Mouse (Mus musculus): ENCODE results near the gene Cend1.

Gene Cend1

DNA sequence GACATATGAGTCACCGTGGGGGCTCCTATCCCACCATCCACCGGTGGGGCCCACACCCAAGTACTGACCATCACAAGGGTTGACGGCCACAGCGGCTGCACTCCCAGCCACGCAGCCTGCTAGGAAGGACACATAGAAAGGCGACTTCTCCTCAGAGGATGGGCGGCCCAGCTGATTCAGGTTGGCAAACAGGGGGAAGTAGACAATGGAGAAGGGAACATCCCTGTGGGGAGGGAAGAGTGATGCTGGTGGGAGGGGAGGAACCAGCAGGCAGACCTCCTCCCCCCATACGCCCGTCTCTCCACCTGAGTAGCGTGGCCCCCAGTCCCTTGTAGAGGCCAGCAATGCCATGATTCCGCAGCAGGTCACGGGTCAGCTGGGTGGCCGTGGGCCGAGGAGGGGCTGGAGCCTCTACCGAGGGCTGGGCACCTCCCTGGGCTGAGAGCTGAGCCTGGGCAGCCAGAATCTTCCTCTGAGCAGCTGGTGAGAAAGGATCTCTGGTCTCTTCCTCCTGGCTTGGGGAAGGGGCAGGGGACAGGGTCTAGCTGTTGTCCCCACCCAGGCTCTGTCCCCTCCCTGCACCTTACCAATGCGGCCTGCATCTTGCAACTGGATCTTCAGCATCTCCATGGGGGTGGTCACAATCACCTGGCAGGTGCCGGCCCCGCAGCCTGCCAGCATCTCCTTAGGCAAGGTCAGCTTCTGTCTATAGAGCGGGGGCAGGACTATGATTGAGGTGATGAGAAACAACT lies 2.3 kb upstream of the Cend1 start:
- intact Hi-C loops (cut with DNase I) = no loop called here

DNA sequence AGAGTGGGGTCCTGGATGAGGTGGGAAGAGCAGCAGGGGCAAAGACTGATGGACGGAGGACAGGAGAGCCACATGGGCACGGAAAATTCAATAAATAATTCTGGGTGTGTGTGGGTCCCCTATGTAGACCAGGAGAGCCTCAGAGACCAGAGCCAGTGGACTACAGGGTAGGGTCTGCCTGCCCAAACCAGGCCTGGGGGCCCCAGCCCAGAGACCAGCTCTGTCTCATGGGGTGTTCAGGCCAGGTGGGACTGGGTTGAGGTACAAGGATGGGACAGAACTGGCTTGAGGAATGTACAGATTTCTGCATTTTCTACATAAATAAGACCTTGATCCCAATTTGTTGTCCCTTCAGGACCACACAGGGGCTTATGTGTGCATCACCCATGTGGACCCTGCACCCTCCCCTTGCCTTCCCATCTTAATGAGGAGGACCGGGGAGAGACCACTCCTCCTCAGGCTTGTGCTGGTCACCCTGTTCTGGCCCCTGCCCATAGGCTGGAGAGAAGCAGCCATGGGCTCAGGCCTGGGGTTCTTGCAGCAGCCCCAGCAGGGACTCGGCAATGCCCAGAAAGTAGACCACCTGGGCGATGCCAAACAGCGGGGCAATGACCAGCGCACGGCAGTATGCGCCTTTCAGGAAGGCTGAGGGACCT lies 1.4 kb upstream of the Cend1 start:
- intact Hi-C loops (cut with DNase I) = no loop called here

DNA sequence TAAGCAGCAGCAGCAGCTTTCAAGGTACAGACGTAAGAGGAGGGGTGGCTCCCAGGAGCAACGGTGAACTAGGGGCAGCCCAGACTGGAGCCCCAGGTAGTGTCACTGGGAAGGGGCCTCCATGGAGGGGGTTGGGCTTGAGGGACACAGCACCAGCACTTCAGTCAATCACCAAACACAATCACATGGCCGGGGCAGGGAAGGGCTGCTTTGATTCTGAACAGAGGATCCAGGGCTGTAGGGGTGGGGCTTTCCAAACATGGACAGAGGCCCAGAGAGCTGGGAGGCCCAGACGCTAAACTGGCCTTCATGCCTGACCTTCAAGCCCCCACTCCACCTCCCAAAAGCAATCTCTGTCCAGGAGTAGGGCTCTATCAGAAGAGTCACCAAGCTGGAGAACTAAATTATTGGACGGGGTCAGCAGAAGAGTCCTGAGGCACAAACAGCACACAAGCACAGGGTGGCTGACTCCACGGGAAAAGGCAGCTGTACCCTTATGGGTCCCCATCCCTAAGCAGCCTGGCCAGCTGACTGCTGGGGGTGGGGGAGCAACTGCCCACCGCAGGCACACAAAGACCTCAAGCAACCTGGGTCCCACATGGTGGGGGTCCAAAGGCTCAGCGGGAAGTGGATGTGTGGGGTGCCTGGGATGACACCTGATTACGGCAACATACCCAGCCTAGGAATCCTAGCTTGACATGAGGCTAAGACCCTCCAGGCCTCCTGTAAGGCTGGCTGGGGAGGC lies 721 bp upstream of the Cend1 start:
- intact Hi-C loops (cut with DNase I) = no loop called here

DNA sequence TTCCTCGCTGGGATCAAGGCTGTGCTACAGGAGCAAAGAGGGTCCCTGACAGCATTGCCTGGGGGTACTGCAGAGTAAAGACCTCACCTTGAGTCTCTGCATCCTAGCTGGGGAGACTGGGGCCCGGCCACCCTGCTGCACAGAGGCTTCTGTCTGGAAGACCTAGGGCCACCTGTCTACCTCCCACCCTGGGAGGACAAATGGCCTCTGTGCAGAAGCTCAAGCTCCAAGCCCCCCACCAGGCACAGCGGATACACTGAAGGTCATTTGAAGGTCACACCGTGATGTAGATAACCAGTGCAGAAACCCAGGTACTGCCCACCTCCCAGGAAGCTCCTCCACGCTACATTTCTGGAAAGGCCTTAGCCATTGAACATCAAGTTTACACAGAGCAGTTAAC lies 590 bp downstream of the Cend1 start:
- intact Hi-C loops (cut with DNase I) = no loop called here

DNA sequence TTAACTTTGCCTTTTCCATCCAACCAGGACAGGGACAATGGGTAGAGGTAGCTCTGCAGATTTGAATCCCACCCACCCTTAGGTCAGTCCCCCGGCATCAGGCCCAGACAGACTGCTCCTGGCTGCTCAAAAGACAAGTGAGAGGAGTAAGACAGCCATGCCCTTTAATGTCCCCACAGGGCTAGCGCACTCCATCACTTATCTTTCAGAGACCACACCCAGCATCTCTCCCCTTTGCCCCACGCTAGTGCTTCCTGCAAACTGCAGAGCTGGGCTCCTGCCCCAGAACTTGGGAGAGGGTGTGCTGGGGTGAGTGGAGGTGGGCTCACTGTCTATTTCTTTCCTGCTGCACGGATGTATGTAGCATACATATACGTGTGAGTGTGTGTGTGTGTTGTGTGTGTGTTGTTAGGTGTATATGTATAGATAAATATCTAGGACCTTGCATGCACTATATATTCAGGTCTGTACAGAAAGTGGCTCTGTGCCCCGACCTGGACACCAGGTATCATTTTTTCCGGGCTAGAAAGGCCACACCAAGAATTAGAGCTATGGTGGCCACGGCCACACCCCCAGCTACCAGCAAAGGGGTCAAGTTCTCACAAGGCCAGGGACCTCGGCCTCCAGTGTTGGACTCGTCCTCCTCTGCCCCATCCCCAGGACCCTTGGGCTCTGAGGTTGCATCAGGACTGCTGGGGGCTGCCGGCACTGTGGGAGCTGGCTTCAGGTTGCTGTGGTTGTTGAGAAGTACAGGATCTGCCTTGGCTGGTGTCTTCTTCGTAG lies 2.2 kb downstream of the Cend1 start:
- intact Hi-C loops (cut with DNase I) = no loop called here

DNA sequence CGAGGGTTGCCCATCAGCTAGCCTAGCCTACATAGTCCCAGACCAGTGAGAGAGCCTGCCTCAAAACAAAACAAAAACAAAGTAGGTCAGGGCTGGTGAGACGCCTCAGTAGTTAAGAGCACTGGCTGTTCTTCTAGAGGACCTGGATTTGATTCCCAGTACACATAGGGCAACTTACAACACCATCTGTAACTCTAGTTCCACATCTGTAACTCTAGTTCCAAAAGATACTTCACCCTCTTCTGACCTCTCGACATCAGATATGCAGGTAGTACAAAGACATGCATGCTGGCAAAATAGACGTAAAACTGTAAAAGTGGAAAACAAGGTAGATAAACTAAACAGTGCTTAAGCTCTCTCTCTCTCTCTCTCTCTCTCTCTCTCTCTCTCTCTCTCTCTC lies 5.5 kb downstream of the Cend1 start:
- intact Hi-C loops (cut with DNase I) = no loop called here

DNA sequence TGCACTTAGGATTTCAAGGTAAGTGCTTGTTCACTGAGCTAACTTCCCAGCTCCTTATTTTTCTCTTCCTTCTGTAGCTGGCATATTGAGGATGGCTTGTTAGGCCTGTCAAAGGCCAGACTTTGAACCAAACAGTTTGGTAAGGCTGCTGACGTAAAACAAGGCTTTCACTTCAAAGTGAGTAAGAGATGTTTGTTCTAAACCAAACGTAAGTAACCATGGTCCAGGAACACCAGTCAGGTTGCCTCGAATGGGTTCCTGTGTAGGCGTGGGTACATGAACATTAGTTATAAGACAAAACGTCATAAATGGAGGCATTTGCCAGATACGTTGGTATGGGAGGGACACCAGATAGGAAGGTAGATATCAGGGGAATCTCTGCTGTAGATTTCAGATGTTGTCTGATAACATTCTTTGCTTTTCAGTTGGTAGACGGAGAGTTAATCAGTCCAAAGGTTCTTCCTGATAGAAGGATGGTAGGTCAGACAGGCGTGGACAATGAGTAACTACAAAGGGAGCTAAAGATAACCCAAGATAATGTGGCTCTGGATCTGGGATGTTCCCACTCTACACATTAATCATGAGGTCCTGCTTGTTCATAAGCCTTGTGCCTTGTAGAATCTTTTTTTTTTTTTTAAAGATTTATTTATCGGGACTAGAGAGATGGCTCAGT lies 9.1 kb downstream of the Cend1 start:
- intact Hi-C loops (cut with DNase I) = no loop called here

DNA sequence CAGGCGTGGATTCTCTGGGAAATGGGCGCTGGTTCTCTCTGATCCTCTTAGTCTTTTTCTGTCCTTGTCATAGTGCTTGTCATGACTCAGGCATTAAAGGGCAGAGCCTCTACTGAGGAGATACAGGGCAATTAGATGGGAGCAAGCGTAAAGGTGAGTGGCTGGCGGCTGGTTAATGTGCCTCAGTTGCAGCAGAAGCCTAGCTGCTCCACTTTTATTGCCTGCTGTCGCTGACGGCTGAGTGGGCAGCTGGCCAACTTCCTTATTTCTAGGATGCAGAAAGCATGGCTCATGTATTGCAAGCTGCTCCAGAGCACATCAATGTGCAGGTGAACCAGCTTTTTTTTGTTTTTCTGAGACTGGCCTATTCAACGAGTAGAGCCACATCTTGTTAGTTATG lies 10.3 kb downstream of the Cend1 start:
- intact Hi-C loops (cut with DNase I) = no loop called here

DNA sequence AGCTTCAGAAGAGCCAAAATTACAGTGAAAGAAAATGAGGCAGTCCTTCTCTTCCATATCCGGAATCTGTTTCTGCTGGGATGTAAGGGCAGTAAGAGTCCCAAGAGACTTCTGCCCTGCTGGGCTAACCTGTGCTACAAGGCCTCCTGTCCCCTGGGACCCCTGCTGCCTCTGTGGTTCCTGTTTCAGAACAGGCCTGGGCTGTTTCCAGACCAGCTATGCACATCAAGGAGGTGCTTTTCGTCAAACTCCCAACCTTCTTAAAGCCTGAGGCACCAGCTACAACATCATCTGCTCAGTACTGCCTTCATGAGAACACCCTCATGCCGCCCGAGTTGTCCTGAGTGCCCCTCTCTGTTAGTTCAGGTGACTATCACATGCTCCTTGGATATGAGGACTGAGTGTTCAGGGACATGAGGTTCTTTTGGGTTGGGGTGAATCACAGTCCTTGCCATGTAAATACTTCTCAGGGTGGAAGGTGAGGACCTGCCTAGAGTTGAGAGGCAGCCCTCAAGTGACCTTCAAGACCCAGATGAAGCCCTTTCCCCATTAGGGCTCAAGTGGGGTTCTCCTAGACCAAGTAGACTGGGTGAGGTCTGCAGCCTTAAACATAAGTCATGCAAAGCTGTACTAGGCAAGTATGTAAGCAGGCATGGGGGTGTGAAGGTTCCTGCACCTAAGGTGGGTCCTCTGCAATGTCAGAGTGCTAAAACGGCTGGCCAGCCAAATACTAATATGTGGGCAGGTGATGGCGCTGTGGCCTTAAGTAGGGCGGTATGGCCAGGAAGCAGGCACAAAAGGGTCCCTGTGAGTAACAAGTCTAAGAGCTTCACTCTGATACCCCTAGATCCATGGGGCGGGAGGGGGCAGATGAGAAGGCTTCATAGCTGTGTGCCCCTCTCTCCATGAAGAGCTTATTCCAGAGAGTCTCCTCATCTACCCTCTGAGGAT lies 11.3 kb downstream of the Cend1 start:
- intact Hi-C loops (cut with DNase I) = no loop called here

DNA sequence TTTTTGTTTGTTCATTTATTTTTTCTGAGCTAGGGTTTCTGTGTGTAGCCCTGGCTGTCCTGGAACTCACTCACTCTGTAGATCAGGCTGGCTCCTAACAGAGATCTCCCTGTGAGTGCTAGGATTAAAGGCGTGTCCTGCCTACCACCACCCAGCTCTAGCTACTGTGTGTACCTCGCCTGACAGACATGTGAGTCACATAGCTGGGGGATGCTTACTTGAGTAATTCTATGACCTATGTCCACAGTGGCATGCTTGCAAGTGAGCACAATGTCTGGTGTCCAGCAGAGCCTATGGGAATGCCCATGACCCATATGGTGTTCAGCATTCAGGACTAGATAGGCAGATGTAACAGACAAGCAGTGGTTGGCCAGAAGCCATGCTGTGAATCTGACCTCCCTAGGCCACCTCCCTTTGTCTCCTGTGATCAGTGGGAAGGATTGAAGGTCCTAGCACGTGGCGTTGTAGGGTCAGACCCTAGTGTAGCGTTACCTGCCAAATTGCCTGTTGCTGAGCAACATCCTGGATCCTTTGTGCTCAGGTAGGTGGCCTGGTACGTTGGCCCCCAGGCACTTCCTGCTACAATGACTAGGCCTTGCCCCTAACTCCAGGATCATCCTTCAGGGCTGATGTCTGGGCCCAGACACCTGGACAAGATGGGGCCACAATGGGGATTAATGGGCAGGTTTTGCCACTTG lies 13.0 kb downstream of the Cend1 start:
- intact Hi-C loops (cut with DNase I) = no loop called here

DNA sequence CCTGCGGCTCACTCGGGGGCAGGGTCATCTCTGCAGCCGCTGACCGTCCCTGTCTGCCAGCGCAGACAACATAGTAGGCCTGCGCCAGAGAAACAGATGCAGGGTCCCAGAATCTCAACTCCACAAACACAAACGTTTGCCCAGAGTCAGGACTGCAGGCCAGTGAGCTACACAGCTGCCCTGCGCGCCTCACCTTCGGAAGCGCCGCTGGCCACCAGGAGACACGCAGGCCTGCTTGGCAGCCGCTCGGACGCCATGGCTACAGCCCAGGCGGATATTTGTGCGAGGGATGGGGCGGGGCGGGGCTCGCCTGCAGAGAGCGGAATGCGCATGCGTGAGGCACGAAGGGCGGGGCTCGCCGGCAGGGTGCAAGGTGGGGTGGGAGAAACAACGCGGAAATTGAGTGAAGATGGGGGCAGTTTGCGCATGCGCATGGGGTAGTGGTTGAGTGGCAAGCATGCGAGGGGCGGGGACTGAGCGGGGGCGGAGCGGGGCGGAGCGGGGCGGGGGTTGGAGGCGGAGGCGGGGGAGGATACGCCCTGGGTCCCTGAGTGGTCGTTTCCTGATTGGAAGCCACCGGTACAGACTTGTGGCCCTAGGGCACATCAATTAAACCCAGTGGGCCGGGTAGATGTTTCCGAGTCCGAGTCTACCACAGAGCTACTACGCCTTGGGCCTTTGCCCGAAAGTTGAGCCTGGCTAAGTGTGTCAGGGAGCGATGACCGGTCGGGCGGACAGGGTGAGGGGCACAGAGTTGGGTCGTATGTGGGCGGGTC lies 15.3 kb downstream of the Cend1 start, which contains the start of gene Gatd1:
TSS of gene Gatd1 (minus strand) at position 328 of the 776 bp plus-strand sequence.
- intact Hi-C loops (cut with DNase I) = loop anchor here (5.0 kb wide), 1 partner anchor 43 kb away; the partner anchor contains the start of gene Pnpla2

DNA sequence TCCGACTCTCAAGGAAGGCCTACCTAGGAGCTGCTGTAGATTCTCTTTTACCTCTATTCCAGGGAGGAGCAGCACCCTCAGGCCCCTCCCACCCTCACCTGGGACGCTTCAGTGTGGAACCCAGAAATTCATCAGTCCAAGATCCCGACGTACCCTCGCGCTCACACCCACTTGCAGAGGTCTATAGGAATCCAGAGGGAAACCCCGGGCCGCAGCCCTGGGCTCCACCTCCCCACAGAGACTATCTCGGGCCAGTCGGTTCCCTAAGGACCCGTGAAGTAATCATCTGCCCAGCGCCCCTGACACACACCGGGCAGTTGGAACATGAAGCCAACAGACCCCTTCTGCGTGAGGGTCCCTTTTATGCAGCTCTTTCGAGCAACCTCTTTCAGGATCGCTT lies 16.0 kb downstream of the Cend1 start:
- intact Hi-C loops (cut with DNase I) = loop anchor here (5.0 kb wide), 1 partner anchor 44 kb away; the partner anchor contains the start of gene Pnpla2

DNA sequence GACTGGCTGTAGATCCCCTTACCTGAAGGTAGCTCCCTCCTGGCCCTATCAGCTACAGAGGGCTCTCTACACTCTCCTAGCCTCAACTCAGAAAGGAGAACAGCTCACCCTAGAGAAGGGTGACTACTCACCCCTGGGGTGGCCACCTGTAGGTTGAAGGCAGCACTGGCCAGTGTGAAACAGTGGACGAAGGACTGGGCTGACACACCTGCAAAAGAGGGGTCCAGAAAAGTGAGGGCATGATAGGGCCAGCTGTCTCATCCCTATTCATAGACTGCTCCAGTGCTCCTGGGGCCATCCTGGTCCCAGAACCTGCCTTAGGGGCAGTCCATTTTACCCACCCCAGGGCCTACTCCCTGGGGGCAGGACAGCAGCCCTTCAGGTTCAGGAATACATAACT lies 17.6 kb downstream of the Cend1 start:
- intact Hi-C loops (cut with DNase I) = loop anchor here (5.0 kb wide), 1 partner anchor 46 kb away; the partner anchor contains the start of gene Pnpla2

DNA sequence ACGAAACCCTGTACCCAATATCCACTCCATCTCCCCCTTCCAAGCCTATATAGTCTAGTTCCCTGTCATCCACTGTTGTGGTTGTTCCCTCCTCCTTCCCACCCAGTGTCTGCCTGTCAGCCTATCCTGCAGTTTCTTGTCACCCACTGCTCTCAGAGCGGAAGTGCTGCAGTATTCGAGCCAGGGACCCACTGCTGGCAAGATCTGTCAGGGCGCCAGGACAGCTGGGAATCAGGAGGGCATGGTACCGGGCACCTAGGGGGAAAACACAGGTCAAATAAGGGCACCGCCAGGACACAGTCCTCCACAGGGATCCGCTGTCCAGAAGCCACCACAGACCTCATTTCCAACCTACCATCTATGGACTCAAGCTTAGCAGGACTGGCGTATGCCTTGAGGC lies 18.7 kb downstream of the Cend1 start:
- intact Hi-C loops (cut with DNase I) = loop anchor here (5.0 kb wide), 1 partner anchor 47 kb away; the partner anchor contains the start of gene Pnpla2

DNA sequence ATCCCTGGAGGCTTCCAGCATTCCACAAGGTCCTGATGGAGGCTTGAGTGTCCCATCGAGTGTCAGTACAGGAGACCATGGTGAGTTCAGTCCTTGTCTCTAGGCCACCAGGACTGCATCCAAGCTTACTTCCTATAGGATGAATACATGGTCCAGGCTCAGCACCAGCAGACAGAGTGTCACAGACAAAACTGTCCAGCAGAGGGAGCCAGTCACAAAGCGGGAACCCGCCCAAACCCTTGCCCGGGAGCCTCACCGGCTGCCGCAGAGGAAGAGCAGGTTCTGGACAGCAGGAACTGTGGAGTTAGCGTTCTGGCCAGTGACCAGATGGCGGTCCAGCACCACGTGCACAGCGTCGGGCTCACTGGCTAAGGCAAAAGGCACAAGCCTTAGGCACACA lies 20.5 kb downstream of the Cend1 start:
- intact Hi-C loops (cut with DNase I) = loop anchor here (1.0 to 5.0 kb wide), 2 partner anchors 28 to 118 kb away; partner anchors contain the start of gene Slc25a22

DNA sequence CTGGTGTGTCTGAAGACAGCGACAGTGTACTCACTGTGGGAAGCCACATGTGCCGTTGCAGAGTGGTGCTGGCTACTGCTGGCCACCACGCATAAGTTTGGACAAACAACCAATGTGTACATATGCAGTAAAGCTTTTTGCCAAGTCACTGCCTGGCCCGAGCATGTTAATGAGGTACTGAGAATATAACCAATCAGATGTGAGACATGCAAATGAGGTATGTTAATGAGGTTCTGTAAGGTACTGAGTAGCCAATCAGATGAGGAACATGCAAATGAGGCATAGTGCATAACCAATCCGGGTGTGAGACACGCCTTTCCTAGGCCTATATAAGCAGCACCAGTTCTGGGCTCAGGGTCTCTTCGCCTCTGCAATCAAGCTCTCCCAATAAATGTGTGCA lies 21.6 kb downstream of the Cend1 start:
- intact Hi-C loops (cut with DNase I) = loop anchor here (5.0 kb wide), 1 partner anchor 120 kb away; no protein-coding TSS in a partner anchor

DNA sequence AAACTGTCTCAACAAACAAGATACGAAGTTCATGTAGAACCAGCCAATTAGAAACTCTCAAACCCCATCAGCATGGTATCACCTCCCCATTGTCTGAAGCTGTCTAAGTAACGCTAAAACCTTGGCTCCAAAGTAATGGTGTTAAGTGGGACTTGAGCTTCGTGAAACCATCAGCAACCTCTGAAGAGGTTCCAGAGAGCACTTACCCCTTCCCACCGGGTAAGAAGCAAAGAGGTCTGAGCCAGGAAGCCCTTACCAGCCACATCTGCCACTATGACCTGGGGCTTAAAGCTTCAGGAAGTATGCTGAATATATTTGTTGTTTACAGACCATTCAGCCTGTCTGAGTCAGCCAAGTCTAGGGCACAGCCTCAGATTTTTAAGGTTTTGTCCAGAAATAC lies 23.8 kb downstream of the Cend1 start:
- intact Hi-C loops (cut with DNase I) = loop anchor here (5.0 kb wide), 1 partner anchor 122 kb away; no protein-coding TSS in a partner anchor

DNA sequence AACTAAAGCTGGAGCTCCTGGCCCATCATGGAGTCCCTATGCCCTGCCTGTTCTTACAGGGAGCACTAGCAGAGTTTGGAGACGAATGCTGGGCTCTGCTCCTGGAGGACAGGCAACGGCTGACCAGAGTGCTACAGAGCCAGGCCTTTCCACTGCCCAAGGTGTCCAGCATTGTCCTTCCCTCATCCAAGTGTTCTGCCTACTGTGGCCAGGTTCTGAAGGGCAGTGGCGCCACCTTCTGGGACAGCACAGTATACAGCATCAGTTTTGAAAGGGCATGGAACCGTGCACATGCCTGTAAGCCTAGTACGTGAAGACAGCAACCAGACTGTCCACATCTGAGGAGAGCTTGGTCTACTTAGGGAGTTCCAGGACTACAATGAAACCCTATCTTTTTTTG lies 26.0 kb downstream of the Cend1 start:
- intact Hi-C loops (cut with DNase I) = no loop called here

Data from adrenal gland (tissue).